Mouse (Mus musculus) right cerebral cortex, adult 18-20 months (tissue): ENCODE results near the gene Gnpat.

Experiments
- DNase-seq: peaks from one replicate; pipeline ENCODE4 v3.0.0; 2022; ENCODE audit warnings: mixed read lengths

Gene Gnpat

GRCm38 (mm10) chr8:124909936-124910335, 47.1 kb downstream of the Gnpat start:
- DNase-seq, result no peak

DNA sequence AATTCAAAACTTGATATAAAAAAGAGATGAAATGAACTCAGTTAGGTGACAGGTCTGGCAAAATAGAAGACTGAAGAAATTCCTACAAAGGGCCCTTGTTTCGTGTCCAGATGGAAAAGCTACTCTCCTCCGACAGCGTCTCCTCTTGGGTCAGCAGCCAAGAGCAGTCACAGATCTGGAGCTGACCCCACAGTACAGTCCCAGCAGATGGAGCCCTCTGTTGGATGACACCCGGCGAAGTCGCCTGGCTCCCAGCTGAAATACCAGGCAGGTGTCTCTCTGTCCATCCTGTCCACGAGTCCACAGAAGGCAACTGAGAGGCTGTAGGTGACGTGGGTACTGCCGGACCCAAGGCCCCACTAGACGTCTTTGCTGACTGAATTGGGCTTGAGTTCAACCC, 47.5 kb downstream of the Gnpat start:
- DNase-seq, result no peak

GRCm38 (mm10) chr8:124911938-124912872, 49.4 kb downstream of the Gnpat start:
- no peak for DNase-seq

DNA sequence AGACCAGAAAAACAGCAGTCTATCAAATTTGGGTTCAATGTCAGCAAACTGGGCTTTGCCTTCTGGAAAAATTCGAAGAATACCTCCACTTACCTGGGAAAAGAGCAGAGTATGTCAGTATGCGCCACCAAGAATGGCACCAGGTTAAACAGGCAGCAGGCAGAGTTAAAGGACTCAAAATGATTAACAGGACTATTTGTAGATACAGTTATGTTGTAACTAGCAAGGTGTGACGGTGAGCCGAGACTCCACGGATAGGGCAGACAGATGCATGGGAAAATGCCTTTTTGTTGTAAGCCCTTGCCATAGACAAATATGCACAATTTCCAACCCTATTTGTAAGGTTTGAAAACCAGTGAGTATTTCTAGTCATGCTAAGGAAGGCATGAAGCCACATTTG, 51.2 kb downstream of the Gnpat start:
- DNase-seq, result no peak

- no peak for DNase-seq
These were observed 55.1 kb downstream of the Gnpat start for GRCm38 (mm10) chr8:124917741-124918484.

DNA sequence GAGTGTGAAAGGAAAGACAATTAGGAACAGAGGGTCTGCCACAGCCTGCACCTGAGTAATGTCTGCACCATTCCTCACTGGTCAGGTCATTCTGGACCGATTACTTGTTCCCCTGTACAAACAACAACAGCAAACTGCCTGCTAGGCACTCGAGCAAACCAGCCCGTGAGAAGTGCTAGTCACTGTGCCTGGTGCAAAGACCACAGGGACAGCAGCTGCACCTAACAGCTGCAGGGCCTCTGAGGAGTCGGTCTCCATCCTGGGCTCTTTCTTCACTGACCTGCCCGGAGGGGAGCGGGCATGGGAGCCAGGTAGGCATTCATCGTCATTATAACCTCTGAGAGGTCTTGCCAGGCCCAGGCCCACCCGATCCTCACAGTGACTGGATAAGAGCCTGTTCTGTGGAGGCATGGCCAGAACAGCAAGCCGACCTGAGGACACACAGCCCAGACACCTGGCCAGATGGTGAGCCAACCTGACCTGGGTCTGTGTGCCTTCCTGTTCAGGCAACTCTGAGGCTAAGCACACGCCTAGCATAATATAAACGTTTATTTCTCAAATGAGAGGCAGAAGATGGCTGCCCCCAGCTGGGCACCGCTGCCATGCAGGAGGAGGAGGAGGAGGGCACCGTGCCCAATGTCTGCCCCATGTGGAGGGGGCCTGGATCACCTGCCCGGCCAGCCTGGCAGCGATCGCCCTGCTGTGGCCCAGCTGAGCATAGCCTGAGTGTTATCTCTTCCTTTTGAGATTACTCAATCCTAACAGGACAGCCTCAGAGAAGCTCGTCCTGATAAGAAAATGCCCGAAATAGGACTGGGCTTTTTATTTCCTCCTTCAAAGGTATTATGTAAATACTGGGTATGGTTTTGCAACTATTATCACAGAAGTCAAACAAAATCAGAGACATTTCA, 58.8 kb downstream of the Gnpat start:
- DNase-seq, result no peak

DNA sequence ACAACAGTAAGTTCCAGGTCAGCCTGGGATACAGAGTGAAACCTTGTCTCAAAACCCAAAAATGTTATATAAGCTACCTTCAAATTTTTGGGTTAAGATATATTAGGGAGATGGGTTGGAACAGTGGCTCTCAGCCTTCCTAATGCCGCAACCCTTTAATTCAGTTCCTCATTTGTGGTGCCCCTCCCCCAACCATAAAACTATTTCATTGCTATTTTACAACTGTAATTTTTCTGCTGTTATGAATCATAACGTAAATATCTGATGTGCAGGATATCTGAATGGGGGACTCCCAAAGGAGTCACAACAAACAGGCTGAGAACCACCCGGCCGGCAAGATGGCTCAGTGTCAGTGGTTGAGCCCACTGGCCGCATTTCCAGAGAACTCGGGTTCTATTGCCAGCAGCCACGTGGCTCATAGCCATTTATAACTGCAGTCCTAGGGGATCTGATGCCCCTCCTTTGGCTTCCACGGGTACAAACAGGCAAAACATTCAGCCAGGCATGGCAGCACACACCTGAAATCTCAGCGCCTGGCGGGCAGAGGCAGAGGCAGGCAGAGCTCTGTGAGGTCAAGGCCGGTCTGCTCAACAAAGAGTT, 59.8 kb downstream of the Gnpat start:
- no peak for DNase-seq

- DNase-seq, result no peak
These were observed 61.3 kb downstream of the Gnpat start for GRCm38 (mm10) chr8:124923971-124924652.

GRCm38 (mm10) chr8:124925544-124926266, 62.9 kb downstream of the Gnpat start:
- no peak for DNase-seq

- no peak for DNase-seq
These were observed 63.5 kb downstream of the Gnpat start for GRCm38 (mm10) chr8:124926351-124926771.

DNA sequence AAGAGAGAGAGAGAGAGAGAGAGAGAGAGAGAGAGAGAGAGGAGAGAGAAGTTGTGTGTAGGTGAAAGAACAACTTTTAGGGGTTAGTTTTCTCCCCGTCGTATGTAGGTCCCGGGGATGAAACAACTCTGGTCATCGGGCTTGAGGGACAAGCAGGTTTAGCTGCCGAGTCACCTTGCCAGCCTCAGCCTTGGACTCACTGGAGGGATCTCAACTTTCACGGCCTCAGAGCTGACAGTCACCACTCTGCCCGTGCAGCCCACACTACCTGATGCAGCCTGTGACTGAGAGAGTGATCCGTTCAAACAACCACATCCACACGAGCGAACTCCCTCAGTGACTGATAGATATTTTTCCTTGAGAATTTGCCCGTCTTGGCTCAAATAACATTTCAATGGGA, 66.2 kb downstream of the Gnpat start:
- no peak for DNase-seq

DNA sequence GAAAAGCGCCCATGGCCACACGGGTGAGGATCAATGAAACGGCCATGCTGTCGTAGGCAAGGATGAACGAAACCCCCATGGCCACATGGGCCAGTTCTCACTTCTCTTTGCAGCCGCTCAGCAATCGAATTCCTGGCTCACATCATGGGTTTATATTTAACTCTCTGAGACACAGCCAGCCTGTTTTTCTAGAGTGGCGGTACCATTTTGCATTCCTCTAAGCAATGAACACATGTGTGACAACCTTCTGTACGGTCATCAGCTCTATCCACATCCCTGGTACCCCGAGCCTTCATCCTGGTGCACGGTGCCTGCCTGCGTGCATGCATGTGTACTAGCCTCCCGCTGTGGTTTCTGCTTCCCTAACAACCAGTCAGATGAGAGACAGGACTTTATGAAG, 67.3 kb downstream of the Gnpat start:
- no peak for DNase-seq

GRCm38 (mm10) chr8:124930649-124931048, 67.8 kb downstream of the Gnpat start:
- DNase-seq, result no peak

GRCm38 (mm10) chr8:124932435-124932834, 69.6 kb downstream of the Gnpat start:
- DNase-seq, result no peak

DNA sequence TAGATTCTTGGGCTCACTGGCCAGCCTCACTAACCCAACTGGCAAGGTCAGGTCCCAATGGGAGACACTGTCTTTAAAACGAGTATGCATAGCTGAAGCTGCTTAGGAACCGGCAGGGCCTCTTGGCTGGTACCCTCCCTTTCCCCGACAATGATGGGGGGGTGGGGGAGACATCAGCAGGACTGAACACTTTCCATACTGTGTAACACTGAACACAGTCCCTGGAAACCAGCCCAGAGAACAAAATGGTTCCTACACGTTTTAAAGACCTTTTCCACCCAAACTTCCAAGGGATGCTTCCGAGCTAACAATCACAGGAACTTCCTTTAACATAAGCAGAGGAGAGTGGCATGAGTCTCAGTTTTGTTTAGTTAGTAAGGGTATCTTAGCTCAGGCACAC, 72.3 kb downstream of the Gnpat start:
- DNase-seq, result no peak

- no peak for DNase-seq
These were observed 73.9 kb downstream of the Gnpat start for GRCm38 (mm10) chr8:124936699-124937098.

DNA sequence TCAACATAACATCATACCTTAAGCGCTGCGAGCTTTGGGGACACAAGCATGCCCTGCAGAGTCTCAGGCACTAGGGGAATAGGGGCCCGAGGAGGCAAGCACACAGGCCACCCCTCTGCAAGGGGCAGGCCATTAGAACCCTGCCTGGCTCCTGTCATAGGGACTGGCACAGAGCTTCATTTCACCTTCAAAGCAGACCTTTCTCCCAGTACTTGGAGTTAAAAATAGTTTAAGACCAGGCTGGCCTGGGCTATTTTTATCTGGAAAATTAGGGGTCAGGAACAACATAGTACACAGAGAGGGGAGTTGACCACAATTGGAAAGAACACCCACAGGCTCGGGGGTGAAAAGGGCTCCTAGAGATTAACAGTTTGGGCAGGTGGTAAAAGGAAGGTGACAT, 74.5 kb downstream of the Gnpat start:
- no peak for DNase-seq
